Mouse (Mus musculus): ENCODE results near the gene Tbx22. TPM values are rescaled to one million over a fixed set of nuclear protein-coding genes. Genes with fewer than 3 reads are reported as not detected.

Tbx22 gene
- polyA plus RNA-seq (2015; fragmentation: Nextera tagmentation; extraction: Ambion mirVana): not detected in 2 replicates

DNA sequence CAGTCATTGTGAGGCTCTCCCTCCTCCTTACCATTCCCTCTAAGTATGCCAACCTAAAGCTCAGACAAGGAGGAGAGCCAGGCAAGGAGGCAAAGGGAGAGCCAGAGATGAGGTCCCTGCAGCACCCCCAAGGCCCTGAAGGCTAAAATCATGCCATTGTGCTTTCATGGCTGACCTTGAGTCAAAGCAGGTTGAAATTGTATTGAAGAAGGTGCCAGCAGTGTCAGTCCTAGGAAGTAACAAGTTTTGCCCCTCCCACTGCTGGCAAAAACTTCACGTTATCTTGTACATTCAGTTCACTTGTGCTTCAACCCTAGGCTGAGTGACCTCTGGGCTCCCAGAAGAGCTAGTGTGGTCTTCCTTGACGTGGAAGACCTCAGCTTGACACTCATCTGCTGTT is at the start of gene Tbx22:
Gene Tbx22 (plus strand): TSS at position 301 of the 400 bp plus-strand sequence.
- H3K27ac ChIP-seq: no peak within 1 kb of the TSS
- H3K27me3 ChIP-seq: no peaks in the 10 kb centered on the region
- H3K4me3 ChIP-seq (replicated peaks): no peak within 1 kb of the TSS
- no peak within 1 kb of the TSS for H3K4me2 ChIP-seq
- H3K4me1 ChIP-seq (replicated peaks): no peaks in the 10 kb centered on the region
- DNase-seq (no peak), ATAC-seq (ENCODE audit: low read depth) (no peak)
- no peaks in the 10 kb centered on the region for H3K36me3 ChIP-seq
- H3K9ac ChIP-seq: no peak within 1 kb of the TSS
- 37% methylated on average over 2 of the region's 2 CpGs for WGBS (ENCODE audit: insufficient replicate concordance)
- no peaks in the 10 kb centered on the region for H3K9me3 ChIP-seq (replicated peaks)

DNA sequence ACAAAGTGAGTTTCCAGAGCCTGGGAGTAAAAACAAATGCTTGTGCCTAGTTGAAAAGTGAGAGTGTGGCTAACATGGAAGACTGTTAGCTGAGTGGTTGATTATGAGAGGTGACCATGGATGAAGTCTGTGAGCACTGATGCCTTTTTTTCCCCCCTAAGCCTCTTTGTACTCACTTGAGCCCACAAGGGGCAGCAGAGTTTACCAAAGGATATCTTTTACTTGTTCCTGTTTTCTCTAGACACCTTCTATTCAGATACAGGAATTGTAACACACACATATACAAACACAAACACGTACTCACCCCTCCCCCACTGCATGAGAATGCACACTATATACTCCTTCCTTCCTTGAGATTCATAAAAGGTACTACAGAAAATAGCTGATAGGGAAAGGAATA is 913 bp downstream of the Tbx22 start:
- 20% methylated on average over 1 of the region's 1 CpGs for WGBS (ENCODE audit: insufficient replicate concordance)
- H3K4me2 ChIP-seq: no peak overlapping the region
- no peak overlapping the region for H3K27ac ChIP-seq
- no peak for DNase-seq
- H3K9me3 ChIP-seq (replicated peaks): no peaks in the 10 kb centered on the region
- H3K4me3 ChIP-seq (replicated peaks): no peak overlapping the region
- no peak overlapping the region for H3K9ac ChIP-seq
- no peaks in the 10 kb centered on the region for H3K36me3 ChIP-seq
- H3K4me1 ChIP-seq (replicated peaks): no peaks in the 10 kb centered on the region
- no peaks in the 10 kb centered on the region for H3K27me3 ChIP-seq
- ATAC-seq (ENCODE audit: low read depth): no peak

DNA sequence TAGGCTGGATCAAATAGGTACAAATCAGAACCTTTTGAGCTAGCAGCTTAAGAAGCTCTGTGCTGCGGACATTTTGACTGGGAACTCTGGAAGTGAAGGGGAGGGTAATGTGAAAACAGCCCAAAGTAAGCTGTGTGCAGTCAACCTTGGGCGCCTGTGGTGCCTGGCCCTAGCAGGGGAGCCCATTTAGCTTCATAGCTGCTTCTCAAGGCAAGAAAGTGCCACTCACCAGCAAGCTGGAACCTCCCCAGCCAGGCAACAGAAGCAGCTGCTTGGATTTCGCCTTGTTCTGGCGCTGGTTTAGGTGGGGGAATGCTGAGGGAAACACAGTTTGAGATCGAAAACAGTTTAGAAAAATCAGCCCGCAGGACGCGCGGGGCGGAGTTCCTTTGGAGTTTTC is 11.4 kb downstream of the Tbx22 start:
- Histone ChIP-seq H3K4me3 (replicated peaks) (no peak overlapping the region), H3K27ac (no peak overlapping the region), H3K9me3 (replicated peaks) (no peaks in the 10 kb centered on the region), H3K4me1 (replicated peaks) (no peaks in the 10 kb centered on the region), H3K36me3 (no peaks in the 10 kb centered on the region), H3K4me2 (peak overlapping the region; percentile 17; the same call in 1 of the 2 replicates), H3K9ac (no peak overlapping the region), H3K27me3 (peaks cover 11% of the 10 kb centered on the region)
- ATAC-seq (ENCODE audit: low read depth) (no peak), DNase-seq (no peak)
- 10% methylated on average over 10 of the region's 10 CpGs for WGBS (ENCODE audit: insufficient replicate concordance)

DNA sequence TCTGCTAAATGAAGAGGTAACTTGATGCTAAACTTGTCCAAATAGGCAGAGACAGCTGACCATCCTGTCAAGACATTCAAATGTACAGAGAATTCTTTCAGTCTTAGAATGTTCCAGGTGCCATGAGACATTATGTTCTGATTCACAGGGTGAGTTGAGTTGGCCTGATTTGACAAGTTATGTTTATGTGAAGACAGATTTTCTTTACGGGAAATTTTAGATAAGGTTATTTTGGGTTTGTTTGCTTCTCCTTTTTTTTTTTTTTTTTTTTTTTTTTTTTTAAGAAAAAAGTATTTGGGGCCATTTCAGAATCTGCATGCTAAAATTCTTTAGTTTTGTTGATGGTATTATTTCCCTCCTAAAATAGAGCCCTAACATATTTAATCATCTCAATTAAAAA is 40.8 kb downstream of the Tbx22 start:
- Histone ChIP-seq H3K4me1 (replicated peaks) (no peaks in the 10 kb centered on the region), H3K27ac (no peak overlapping the region), H3K9ac (no peak overlapping the region), H3K27me3 (no peaks in the 10 kb centered on the region), H3K4me2 (no peak overlapping the region), H3K36me3 (no peaks in the 10 kb centered on the region), H3K4me3 (replicated peaks) (no peak overlapping the region), H3K9me3 (replicated peaks) (no peaks in the 10 kb centered on the region)
- 67% methylated on average over 1 of the region's 1 CpGs for WGBS (ENCODE audit: insufficient replicate concordance)
- ATAC-seq (ENCODE audit: low read depth) (no peak), DNase-seq (no peak)

DNA sequence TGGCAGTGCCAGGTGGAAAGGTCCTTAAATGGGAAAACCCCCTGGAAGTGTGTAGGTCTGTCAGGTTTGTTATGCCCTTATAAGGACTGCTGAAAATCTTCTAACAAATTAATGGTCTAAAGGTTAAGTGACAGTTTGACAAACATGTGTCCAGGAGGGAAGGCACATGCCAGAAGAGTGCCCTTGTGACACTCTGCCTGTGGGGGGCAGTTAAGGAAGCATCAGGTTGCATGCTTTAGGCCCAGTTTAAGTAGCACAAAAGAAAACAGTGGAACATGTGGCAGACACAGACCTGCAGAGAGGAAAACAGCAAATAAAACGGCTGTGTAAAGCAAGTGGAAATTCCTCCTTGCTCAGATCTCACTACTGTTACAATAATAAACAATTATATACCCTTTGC is 55.8 kb downstream of the Tbx22 start:
- 28% methylated on average over 1 of the region's 1 CpGs for WGBS (ENCODE audit: insufficient replicate concordance)
- no peak overlapping the region for H3K27ac ChIP-seq
- H3K36me3 ChIP-seq: no peaks in the 10 kb centered on the region
- no peaks in the 10 kb centered on the region for H3K9me3 ChIP-seq (replicated peaks)
- H3K27me3 ChIP-seq: no peaks in the 10 kb centered on the region
- no peak overlapping the region for H3K9ac ChIP-seq
- DNase-seq: no peak
- H3K4me2 ChIP-seq: no peak overlapping the region
- no peak for ATAC-seq (ENCODE audit: low read depth)
- H3K4me3 ChIP-seq (replicated peaks): no peak overlapping the region
- no peaks in the 10 kb centered on the region for H3K4me1 ChIP-seq (replicated peaks)

Other genes starting within 250 kb of the Tbx22 start
- gene Tent5d, start 124.6 kb downstream of the Tbx22 start, polyA plus RNA-seq (2015; fragmentation: Nextera tagmentation; extraction: Ambion mirVana): 0.05 TPM in 1 of 2 replicates, not detected in the other
- gene 2610002M06Rik, start 148.4 kb downstream of the Tbx22 start, polyA plus RNA-seq (2015; fragmentation: Nextera tagmentation; extraction: Ambion mirVana): 9.6 and 12.5 TPM in 2 replicates

Measured in liver, embryonic 13.5 days (tissue).